Mouse (Mus musculus): ENCODE data around the gene Cox14. TPM values are rescaled to one million over a fixed set of nuclear protein-coding genes. Genes with fewer than 3 reads are reported as not detected.
A peak's percentile ranks its signal among the peaks of the same experiment; 100 is the strongest.

Gene Cox14
- total RNA-seq, 2 experiments from 2014 or later, result 126 to 128 TPM

DNA sequence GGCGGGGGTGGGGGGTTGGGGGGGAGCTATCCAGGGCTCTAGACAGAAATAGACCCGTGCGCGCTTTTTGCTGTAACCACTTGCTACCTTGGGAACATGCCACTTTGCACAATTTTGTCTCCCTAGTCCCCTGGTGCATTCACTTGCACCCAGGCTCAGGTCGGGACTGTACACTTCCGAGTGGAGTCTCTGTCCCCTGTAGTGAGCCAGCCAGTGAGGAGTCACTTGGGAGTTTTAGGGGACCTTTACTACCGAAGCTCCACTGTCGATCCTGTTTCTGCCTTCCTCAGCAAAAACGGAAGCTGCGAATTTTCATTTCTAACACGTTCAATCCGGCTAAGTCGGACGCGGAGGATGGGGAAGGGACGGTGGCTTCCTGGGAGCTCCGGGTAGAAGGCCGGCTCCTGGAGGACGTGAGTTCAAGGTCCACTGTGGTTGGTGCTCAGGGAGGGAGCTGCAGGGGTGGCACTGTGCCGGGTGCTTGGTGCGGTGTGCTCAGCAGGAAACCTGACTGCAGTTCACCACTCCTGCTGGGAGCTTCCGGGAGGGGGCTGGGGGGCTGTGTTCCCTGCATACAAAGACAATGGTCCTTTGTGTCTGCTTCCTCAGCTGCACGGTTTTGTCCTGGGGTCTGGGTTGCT is 21.3 kb upstream of the Cox14 start:
- DNase-seq (ENCODE audit: low spot score in 2 of 2), result peak in 1 of 2 experiments; percentile 82
- intact Hi-C loops (cut with DNase I), result no loop called here

DNA sequence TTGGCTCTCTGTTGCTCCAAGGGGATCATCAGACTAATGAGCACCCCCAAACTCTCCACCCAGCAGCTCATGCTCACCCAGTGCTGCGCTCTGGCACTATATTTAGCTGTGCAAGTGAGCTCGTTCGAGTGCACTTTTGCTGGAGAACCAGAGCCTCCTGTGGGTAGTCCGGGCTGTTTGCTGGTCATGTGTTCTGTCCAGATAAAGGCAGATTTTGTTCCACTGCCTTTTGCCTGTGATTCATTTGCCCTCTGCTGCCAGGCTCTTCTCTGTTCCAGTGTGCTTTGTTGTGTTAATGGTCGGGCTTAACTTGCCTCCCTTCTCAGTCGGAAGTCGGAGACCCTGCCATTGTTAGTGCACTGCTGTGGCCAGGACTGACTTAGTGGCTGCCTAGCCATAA is 20.5 kb upstream of the Cox14 start:
- peak in 1 of 2 experiments; percentile 68 for DNase-seq (ENCODE audit: low spot score in 2 of 2)
- intact Hi-C loops (cut with DNase I), result no loop called here

DNA sequence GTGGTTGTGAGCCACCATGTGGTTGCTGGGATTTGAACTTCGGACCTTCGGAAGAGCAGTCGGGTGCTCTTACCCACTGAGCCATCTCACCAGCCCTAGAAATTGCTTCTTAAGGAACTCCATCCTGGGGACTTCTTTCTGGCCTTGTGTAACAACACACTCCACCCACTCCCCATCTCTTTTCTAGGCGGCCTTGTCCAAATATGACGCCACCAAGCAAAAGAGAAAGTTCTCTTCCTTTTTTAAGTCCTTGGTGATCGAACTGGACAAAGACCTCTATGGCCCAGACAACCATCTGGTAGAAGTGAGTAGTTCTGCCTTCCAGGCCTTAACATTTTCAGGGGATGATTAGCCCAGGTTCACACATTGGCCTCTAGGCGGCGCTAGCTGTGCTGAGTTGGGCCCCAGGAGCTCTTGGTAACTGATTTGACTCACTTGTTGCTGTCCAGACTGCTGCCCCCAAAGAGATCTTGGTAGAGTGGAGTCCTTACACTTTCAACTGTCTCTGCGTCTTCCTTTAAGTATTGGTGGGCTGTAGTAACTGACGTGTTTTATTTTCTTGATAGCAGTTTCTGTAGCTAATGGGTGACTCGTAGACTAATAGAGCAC is 19.9 kb upstream of the Cox14 start, which contains the start of gene Gm17349:
Gene Gm17349, minus strand, starts transcription at position 51 of the 609 bp plus-strand sequence.
- intact Hi-C loops (cut with DNase I), result no loop called here
- peak; percentile 65 to 71 for DNase-seq (ENCODE audit: low spot score in 2 of 2)

DNA sequence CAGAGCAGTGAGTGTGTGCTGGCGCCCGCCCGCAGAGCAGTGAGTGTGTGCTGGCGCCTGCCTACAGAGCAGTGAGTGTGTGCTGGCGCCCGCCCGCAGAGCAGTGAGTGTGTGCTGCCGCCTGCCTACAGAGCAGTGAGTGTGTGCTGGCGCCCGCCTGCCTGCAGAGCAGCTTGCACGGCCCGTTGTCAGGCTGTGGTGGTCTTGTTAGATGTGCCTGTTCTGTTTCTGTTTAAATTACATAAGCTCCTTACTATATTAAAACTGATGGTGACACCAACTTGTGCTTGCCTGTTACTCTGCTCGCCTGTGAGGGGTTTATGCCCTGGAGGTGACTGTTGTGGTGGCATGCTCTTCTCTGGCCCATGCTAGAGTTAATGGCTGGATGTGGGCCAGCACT is 17.2 kb upstream of the Cox14 start:
- DNase-seq (ENCODE audit: low spot score in 2 of 2), result no peak
- intact Hi-C loops (cut with DNase I), result no loop called here

DNA sequence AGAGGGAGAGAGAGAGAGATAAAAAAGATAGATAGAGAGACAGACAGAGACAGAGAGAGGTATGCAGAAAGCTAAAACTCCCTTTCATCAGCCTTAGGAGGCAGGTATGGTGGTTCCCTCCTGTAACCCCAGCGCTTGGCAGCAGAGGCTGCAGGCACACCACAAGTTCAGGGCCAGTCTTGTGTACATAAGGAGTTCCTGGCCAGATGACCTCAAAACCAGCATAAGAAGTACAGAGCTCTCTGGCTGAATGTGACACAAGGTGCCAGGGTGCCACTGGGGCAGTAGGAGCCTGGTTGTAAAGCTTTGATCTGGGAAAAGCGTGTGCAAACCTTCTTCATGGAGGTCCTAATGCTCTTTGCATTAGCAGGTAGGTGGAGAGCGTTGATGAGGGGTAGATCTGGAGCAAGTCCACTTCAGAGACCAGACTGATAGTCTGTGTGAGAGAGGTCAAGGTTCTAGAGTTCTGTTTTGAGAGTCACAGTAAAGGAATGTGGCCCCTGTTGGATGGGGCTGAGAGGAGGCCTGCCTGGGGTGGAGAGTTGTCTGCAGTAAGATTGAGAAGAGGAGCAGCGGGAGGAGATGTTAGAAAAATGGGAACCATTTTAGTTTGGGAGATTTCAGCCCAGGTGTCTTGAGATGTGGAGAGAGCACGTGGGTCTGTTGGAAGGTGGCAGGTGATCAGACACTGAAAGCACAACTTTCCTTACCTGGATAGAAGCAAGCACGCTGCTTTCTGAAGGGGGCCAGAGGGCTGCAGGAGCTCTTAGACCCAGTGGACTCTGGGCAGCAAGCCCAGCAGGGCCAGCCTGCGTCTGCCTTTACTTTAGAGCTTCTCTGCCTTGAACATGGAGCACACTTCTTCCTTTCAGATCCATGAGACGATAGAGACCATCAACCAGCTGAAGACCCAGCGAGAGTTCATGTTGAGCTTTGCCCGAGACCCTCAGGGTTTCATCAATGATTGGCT is 14.9 kb upstream of the Cox14 start:
- no peak for DNase-seq (ENCODE audit: low spot score in 2 of 2)
- intact Hi-C loops (cut with DNase I), result no loop called here

DNA sequence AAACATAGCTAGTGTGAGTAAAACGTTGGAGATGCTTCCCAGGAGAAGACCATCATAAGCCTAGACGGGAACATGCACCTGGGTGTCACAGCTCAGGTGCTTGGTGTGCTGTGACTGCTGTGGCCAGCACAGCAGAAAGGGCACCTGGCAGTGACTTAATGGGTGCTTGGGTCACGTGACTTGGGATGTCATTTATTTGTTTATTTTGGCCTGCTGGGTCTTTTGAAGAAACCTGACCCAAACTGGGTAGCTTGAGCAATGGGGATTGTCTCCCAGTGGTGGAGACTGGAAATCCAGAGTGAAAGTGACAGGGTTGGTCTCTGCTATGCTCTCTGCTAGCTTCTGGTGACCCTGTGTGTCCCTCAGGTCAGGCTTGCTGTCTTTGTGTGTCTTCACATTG is 13.9 kb upstream of the Cox14 start:
- intact Hi-C loops (cut with DNase I), result no loop called here
- no peak for DNase-seq (ENCODE audit: low spot score in 2 of 2)

DNA sequence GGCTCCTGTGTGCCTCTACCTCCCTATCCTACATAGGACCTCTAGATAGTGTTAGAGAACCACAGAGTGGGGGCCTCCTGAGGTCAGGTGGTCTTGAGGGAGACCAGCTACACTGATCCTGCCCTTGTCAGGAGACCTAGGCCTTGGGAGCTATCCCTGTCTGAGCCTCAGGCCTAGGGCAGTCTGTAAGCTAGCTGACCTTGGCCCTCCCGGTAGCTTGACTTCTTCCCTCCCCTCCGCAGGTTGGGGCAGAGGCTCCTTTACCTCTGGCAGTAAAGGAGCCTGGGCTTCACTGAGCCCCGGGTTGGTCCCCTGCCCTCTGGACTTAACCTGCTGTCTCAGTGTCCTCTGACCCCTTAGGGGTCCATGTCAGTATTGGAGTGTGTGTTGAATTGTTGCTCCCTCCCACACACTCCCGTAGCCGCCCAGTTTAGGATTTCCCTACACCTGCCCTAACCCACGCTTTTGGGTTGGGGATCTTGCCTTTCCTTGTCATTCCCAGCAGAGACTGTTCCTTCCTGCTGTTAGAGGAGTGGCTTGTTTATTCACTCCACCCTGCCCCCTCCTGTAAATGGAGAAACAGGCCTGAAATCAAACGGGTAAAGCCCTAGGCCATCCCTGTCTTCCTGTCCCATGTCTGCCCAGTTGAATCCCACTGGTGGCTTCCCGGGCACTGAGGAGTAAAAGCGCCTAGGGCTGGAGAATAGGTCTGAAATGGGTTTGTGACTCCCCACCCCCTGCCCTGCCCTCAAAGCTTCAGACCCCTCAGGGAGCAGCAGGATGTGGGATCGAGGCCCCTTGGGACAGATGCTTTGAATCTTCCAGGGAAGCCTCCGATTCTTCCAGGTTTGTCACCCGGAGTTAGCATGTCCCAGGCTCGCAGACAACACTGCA is 12.5 kb upstream of the Cox14 start:
- no peak for DNase-seq (ENCODE audit: low spot score in 2 of 2)
- intact Hi-C loops (cut with DNase I), result no loop called here

DNA sequence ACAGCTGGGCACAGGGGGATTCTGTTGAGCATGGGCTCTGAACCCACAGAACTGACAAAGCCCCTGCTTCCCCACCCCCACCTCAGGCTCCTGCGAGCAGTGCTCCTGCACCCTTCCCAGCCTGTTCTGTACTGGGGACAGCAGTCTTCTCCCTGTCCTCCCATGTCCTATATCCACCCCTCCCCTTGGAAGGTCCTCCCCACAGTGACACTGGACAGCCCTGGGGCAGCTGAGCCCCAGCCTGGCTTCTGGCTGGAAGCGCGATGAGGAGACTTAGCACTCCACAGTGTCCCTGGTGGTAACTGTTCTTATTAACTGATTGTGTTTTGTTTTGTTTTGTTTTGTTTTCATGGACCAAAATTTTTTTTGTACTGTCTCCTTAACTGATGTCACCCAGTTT is 11.8 kb upstream of the Cox14 start:
- DNase-seq (ENCODE audit: low spot score in 2 of 2), result no peak
- intact Hi-C loops (cut with DNase I), result no loop called here

DNA sequence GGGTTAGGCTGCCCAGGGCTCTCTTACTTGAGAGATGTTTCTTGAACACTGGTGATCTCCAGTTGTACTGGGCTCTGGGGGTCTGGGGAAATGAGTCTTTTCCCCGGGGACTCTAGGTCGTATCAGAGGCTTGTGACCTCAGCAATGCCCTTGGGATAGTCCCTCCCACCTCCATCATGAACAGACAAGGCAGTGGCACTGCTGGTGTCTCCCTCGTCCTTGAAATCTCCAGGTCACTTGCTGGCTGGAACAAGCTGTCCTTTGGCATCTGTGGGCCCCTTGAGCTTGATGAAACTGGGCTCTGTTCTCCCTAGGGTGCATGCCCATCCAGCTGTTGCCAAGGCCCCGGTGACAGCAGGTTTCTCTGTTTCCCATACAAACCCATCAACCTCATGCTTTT is 11.2 kb upstream of the Cox14 start:
- intact Hi-C loops (cut with DNase I), result no loop called here
- no peak for DNase-seq (ENCODE audit: low spot score in 2 of 2)

DNA sequence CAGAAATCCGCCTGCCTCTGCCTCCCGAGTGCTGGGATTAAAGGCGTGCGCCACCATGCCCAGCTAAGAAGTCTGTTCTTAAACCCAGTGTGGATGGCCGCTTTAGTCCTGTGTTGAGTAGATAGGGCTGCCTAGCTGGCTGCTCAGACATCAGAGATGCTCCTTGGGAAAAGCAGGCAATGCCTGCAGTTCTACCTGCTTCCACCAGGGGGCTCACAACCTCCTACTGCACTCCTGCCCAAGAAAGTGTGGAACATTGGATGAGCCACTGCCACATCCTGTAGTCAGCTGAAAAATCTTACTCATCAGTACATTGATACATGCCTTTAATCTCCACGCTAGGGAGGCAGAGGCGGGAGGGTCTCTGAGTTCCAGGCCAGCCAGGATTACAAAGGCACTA is 10.6 kb upstream of the Cox14 start:
- intact Hi-C loops (cut with DNase I), result no loop called here
- peak; percentile 88 to 95 for DNase-seq (ENCODE audit: low spot score in 2 of 2)

DNA sequence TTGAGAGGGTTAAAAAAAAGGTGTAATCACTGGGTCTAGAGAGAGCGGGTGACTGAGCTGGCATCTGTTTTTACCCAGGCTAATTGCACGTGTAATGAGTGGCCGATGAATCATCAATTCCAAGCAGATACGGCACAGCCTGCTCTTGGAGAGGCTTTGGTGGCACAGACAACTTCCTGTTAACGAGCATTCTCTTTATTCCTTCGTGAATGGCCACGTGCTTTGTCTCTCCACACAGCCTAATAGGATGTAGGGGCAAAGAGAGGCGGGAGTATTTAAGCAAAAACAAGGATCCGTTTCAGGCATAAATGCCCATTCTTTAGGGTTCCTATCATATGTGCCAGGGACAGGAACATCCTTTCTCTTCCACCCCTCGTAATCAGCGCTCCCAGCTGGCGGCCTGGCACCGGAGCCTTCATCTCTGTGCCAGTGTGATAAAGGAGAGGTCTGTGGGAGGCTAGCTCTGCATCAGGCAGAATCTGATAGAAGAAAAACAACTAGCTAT is 10.0 kb upstream of the Cox14 start:
- DNase-seq (ENCODE audit: low spot score in 2 of 2), result peak; percentile 74 to 89
- intact Hi-C loops (cut with DNase I), result no loop called here

DNA sequence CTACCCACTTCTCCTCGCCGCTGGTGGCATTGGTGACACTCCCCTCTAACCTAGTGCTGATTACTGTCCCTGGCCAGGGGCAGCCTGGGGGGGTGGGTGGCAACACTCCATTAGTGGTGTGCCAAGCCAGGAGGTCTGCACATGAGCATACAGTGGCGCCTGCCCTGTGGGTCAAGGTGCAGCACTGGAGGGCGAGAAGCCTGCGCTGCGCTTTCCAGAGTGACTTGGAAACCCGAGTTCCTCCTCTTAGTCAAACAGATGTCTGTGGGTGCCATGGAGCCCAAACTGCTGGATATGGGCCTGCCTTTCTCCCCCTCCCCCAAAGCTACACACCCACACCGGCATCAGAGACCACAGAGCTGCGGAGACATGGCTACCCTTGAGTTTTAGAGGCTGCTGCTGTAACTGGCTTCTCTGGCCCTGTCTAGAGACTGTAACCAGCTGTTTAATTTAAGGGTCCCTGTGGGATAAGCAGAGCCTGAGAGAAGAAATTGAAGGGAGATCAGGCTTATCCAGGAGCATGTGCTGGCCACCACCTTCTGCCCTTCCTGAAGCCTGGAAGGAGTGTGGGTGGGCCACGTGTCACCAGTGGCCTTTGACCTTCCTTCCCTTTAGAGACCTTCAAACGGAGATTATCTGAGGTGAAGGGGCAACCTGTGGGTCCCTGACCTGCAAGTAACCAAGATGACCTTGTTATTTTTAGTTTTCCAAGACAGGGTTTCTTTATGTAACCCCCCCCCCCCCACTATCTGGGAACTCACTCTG is 9.3 kb upstream of the Cox14 start:
- DNase-seq (ENCODE audit: low spot score in 2 of 2), result peak in 1 of 2 experiments; percentile 71
- intact Hi-C loops (cut with DNase I), result loop anchor here (2.0 kb wide), 1 partner anchor 13 kb away; the partner anchor contains the start of gene Smarcd1

DNA sequence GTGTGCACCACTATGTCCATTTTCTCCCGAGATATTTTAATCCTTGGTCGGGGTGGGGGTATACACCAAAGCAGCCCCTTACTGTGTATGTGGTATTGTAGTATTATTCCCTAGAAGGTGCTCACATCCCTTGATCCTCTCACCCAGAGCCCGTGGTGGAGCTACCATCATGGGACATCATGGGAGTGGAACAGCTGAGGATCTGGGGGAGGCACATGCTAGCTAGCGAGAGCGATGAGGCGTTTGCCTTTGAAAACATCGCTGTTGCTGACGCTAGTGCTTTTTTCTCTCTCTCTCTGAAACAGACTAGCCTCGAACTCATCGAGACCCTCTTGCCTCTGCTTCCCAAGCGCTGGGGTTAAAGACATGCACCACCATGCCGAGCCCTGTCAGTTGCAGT is 8.6 kb upstream of the Cox14 start:
- peak in 1 of 2 experiments; percentile 77 for DNase-seq (ENCODE audit: low spot score in 2 of 2)
- intact Hi-C loops (cut with DNase I), result loop anchor here (2.0 kb wide), 1 partner anchor 14 kb away; the partner anchor contains the start of gene Smarcd1

DNA sequence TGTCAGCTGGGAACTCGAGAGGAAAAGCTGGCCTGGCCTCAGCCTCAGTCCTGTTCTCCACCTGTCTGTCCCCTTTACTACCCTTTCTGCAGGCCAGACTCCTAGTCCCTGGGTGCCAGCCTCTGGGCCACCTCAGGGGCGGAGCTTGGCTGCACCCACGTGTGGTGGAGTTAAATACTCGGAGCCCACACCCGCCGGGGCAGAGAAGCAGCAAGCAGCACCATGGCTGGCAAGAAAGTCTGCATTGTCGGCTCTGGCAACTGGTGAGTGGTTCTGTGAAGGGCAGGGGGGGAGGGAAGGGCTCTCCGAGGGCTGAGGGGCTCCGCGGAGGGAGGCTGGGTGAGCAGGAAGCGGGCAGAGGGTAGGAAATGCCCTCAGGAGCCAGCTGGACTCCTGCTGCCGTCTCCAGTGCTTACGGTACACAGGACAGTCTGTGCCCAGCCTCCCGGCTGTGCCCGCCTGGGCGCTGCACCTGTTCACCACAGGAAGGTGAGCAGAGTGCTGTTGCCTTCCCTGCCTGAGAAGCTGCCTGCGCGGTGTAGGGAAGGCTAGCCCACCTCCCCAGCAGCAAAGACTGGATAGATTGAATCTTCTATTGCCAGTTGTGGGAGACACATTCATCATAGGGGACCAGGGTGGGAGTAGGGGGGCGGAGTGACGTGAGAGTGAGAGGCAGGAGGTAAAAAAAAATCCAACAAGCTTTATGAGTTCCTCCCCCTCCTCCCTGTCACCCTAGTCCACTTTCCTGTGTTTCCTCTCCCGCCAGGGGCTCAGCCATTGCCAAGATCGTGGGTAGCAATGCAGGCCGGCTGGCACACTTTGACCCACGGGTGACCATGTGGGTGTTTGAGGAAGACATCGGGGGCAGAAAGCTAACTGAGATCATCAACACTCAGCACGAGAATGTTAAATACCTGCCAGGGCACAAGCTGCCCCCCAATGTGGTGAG is 7.8 kb upstream of the Cox14 start, which contains the start of gene Gpd1:
Gene Gpd1, plus strand, starts transcription at position 130 of the 949 bp plus-strand sequence.
- intact Hi-C loops (cut with DNase I), result loop anchor here (2.0 kb wide), 1 partner anchor 15 kb away; the partner anchor contains the start of gene Smarcd1

DNA sequence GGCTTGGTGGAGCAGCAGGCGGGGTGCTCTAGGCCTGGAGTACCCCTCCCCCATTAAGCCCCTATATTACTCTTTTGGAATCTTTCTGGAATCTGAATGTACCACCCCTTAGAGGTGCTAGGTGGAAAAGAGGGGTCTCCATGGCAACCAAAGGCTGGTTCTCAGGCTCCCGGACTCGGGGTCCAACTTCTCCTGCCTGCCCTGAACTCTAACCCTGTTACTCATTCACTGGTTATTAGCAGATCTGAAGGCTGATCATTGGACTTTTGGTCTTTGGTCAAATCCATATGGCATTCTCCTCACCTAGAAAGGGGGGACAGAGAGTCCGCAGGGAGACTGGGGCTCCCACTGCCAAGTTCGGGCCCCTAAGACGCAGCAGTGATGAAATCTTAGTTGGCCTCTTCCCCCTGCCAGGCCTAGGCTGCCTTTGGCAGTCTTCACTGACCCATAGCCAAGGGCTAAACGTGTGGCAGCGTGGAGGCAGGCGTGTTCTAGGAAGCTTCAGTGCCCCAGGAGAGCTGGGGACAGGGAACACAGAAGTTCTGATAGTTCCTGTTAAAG is 6.9 kb upstream of the Cox14 start:
- no peak for DNase-seq (ENCODE audit: low spot score in 2 of 2)
- intact Hi-C loops (cut with DNase I), result no loop called here

More for the DNA sequence above, 7.8 kb upstream of the Cox14 start, which contains the start of gene Gpd1:
- DNase-seq (ENCODE audit: low spot score in 2 of 2), result peak; percentile 74 to 82

DNA sequence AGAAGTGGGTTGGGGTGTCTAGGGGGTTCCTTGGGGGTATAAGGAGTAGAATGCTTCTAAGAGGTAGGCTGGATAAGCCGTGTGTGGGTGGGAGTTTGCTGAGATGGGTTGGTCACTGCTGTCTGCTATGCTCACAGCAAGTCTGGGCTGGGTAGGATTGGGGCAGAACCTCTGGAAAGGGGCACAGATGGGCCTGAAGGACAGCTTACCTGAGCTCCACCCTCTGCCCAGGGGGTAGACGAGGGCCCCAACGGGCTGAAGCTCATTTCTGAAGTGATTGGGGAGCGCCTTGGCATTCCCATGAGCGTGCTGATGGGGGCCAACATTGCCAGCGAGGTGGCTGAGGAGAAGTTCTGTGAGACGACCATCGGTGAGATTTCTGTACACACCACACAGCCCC is 5.6 kb upstream of the Cox14 start:
- DNase-seq (ENCODE audit: low spot score in 2 of 2), result no peak
- intact Hi-C loops (cut with DNase I), result no loop called here
